Comparison of ENCODE assay signal across 14 mouse cellular contexts in genomic region chr15:94803624-94804342, GRCm38 (mm10).
A peak's percentile ranks its signal among the peaks of the same experiment; 100 is the strongest.
DNase-seq lines count a peak whose midpoint lies in the region; ATAC-seq lines count a peak whose summit lies in the region.
"Had no signal": no experiment of that assay in that cellular context is flagged by ENCODE, and none has a peak within 500 bp of the region (broad histone marks: within the 10 kb centered on the region; RNA-seq: fewer than 3 reads in every experiment).

No protein-coding gene starts in this region.

- no peak for DNase-seq in forebrain, embryonic 11.5 days (ENCODE audit: low spot score)
- no peak for DNase-seq in forebrain, embryonic 10.5 days (ENCODE audit: extremely low spot score, low spot score)
- peak; percentile 16 to 21 for DNase-seq in left cerebral cortex, postnatal 10 days (ENCODE audit: extremely low spot score in 1 of 2, low spot score in 2 of 2)
- no peak for DNase-seq in left cerebral cortex, postnatal 36 days (ENCODE audit: low spot score in 2 of 2)
- DNase-seq in retina, embryonic 14.5 days (ENCODE audit: low spot score): peak; percentile 47
- DNase-seq in T-cell, adult 2 months (ENCODE audit: low spot score): no peak
- DNase-seq in urinary bladder, postnatal 25 days (ENCODE audit: low spot score): no peak
- DNase-seq: kidney, adult 8-10 months; lung, postnatal 14 days had no signal

- H3K27me3 ChIP-seq in forebrain, embryonic 11.5 days (ENCODE audit: control insufficient read depth, insufficient read depth, low read length): no peaks in the 10 kb centered on the region
- no peaks in the 10 kb centered on the region for H3K27me3 ChIP-seq in forebrain, embryonic 10.5 days (ENCODE audit: poor library complexity, severe bottlenecking)
- no peaks in the 10 kb centered on the region for H3K27me3 ChIP-seq in intestine, embryonic 15.5 days (replicated peaks)

- intact Hi-C loops in left cerebral cortex, postnatal 10 days (cut with DNase I): no loop called here
- intact Hi-C loops in left cerebral cortex, postnatal 36 days (cut with DNase I): no loop called here

- H3K36me3 ChIP-seq in forebrain, embryonic 11.5 days (ENCODE audit: control insufficient read depth, insufficient read depth, low read length): no peaks in the 10 kb centered on the region
- no peaks in the 10 kb centered on the region for H3K36me3 ChIP-seq in forebrain, embryonic 10.5 days (replicated peaks)
- no peaks in the 10 kb centered on the region for H3K36me3 ChIP-seq in intestine, embryonic 15.5 days
- H3K36me3 ChIP-seq: G1E; heart, embryonic 10.5 days had no signal

- no peak overlapping the region for H3K4me2 ChIP-seq in forebrain, embryonic 11.5 days (ENCODE audit: low read depth, low read length, severe bottlenecking)
- H3K4me2 ChIP-seq in intestine, embryonic 15.5 days (replicated peaks): no peak overlapping the region
- H3K4me2 ChIP-seq: liver, embryonic 11.5 days had no signal

- no peak overlapping the region for H3K4me3 ChIP-seq in forebrain, embryonic 11.5 days (ENCODE audit: low read depth, low read length)
- H3K4me3 ChIP-seq in forebrain, embryonic 10.5 days: no peak overlapping the region
- H3K4me3 ChIP-seq in intestine, embryonic 15.5 days (replicated peaks): no peak overlapping the region
- H3K4me3 ChIP-seq: heart, embryonic 10.5 days; left cerebral cortex, adult 2 months had no signal

- H3K4me1 ChIP-seq in forebrain, embryonic 11.5 days (replicated peaks; ENCODE audit: control insufficient read depth, insufficient read depth, low read length): no peaks in the 10 kb centered on the region
- H3K4me1 ChIP-seq in forebrain, embryonic 10.5 days: peaks cover 3% of the 10 kb centered on the region; the same call in 1 of the 2 replicates
- H3K4me1 ChIP-seq in intestine, embryonic 15.5 days (replicated peaks): no peaks in the 10 kb centered on the region

- no peak overlapping the region for H3K27ac ChIP-seq in forebrain, embryonic 11.5 days (ENCODE audit: low read depth, low read length)
- no peak overlapping the region for H3K27ac ChIP-seq in forebrain, embryonic 10.5 days
- no peak overlapping the region for H3K27ac ChIP-seq in intestine, embryonic 15.5 days
- H3K27ac ChIP-seq: heart, embryonic 10.5 days; left cerebral cortex, adult 2 months had no signal

- no peaks in the 10 kb centered on the region for H3K9me3 ChIP-seq in forebrain, embryonic 11.5 days (ENCODE audit: control insufficient read depth, low read length)
- no peaks in the 10 kb centered on the region for H3K9me3 ChIP-seq in forebrain, embryonic 10.5 days
- no peaks in the 10 kb centered on the region for H3K9me3 ChIP-seq in intestine, embryonic 15.5 days
- H3K9me3 ChIP-seq: heart, embryonic 10.5 days had no signal

- ATAC-seq in forebrain, embryonic 11.5 days (replicated peaks; ENCODE audit: low FRiP score): peak; percentile 53; the same call in 1 of the 2 replicates
- ATAC-seq in intestine, embryonic 15.5 days: peak; percentile 63

- WGBS in forebrain, embryonic 11.5 days: 76% methylated on average over 17 of the region's 17 CpGs
- 88% methylated on average over 17 of the region's 17 CpGs for WGBS in forebrain, embryonic 10.5 days
- 39% methylated on average over 17 of the region's 17 CpGs for WGBS in intestine, embryonic 15.5 days

- H3K9ac ChIP-seq in forebrain, embryonic 11.5 days (ENCODE audit: low read length): no peak overlapping the region
- H3K9ac ChIP-seq in intestine, embryonic 15.5 days: no peak overlapping the region

Comparison
In these comparisons a context has a peak if more than half of its experiments do, and no peak if none do; other contexts are left out.
1. DNase-seq: peak in left cerebral cortex, postnatal 10 days (2 of 2) and retina, embryonic 14.5 days (single experiment); none in forebrain, embryonic 11.5 days (single experiment), forebrain, embryonic 10.5 days (single experiment), left cerebral cortex, postnatal 36 days (0 of 2), T-cell, adult 2 months (single experiment) and urinary bladder, postnatal 25 days (single experiment).